Mouse (Mus musculus) liver, embryonic 14.5 days (tissue): ENCODE results near the gene Zfp579.

Experiments
- CTCF ChIP-seq: IDR thresholded peaks from 2 replicates; pipeline ENCODE4 v1.5.1; 2016; ENCODE audit warnings: antibody characterized with exemption, low read depth, control low read depth
- EP300 ChIP-seq: IDR thresholded peaks from 2 replicates; pipeline ENCODE4 v1.6.1; 2016; ENCODE audit warnings: antibody characterized with exemption, low read depth

GRCm38 (mm10) chr7:4971068-4971467, 24.9 kb downstream of the Zfp579 start, which contains the start of gene Sbk3:
- TF ChIP-seq CTCF (no peak), EP300 (no peak)
